Mouse (Mus musculus): ENCODE measurements around the gene Ltbr. TPM values are rescaled to one million over a fixed set of nuclear protein-coding genes. Genes with fewer than 3 reads are reported as not detected.
A peak's percentile ranks its signal among the peaks of the same experiment; 100 is the strongest.

The Ltbr gene
- total RNA-seq (2021) = 1 to 10 TPM; 8.1 to 9.5 TPM
- long read RNA-seq, experiment 1, transcript Ltbr-201 (10 exons, 2,107 nt) = major isoform, 7 of 9 reads
- long read RNA-seq, experiment 1, partial matches to known transcripts = 1 of 9 reads
- long read RNA-seq, experiment 1, other reads (novel, unspliced or antisense) = 1 of 9 reads
- long read RNA-seq, experiment 2, partial matches to known transcripts = 1 of 3 reads
- long read RNA-seq, experiment 2, other reads (novel, unspliced or antisense) = 0 of 3 reads

DNA sequence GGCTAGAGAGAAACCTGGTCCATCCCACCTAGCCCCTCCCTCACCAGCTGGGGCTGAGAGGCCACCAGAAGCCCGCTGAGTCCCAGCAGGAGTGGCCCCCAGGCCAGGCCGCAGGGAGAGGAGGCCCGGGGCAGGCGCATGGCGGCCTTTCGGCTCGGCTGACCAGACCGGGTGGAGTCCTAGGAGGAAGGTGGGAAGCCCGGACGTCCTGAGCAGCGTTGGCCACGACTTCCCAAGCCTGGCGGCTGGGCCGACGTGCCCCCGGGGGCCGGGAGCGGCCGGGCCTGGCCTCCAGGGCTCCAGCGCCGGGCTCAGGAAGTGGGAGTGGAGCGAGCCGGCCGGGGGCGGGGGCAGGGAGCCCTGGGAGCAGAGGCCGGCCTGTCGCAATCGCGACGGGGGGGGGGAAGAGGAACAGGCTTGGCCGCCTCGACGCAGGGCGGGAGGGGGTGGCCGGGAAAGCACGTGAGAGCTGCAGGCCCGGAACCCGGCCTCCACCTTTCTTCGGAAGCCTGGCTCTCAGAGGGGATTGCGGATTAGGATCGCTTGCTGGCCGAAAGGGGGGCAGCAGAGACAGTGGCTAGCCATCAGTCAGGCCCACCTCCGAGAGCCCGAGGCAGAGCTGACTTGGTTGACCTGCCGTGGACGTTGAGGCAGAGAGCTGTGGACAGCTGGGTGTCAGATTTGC lies at the start of gene Ltbr:
TSS of gene Ltbr (minus strand) at position 340 of the 685 bp plus-strand sequence.
- DNase-seq (ENCODE audit: low spot score in 2 of 2) = peak; percentile 25 to 35

DNA sequence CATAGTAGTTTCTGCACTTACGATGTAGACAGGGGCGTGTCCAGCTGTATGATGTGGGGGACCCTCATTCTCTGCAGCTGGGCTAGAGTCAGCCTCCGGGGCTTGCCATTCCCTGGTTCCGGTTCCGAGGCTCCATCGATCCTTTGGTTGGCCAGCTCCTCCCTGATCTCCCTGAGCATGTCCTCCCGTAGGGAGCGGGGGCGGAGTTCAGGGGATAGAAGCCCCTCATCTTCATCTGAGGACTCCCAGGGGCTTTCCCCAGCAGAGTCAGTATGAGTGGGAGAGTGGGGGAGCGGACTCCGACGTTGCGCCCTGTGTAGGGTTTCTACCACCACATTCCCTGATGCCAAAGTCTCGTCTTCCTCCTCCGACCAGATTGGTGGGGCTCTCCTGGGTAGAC lies 49.3 kb upstream of the Ltbr start:
- no peak for DNase-seq (ENCODE audit: low spot score in 2 of 2)

DNA sequence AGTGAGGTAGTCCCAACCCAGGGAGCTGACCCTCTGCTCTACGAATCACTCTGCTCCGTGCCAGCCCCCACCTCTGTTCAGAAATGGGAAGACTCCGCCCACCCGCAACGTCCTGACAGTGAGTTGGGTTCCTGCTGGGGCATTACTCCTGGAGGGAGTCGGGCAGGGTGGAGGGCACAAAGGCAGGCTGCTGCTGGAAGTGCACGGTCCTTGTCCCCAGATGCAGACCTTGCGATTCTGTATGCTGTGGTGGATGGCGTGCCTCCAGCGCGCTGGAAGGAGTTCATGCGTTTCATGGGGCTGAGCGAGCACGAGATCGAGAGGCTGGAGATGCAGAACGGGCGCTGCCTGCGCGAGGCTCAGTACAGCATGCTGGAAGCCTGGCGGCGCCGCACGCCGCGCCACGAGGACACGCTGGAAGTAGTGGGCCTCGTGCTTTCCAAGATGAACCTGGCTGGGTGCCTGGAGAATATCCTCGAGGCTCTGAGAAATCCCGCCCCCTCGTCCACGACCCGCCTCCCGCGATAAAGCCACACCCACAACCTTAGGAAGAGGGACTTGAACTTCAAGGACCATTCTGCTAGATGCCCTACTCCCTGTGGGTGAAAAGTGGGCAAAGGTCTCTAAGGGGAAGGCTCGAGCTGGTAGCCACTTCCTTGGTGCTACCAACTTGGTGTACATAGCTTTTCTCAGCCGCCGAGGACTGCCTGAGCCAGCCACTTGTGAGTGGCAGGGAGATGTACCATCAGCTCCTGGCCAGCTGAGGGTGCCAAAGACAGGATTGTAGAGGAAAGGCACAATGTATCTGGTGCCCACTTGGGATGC lies 48.0 kb upstream of the Ltbr start:
- DNase-seq (ENCODE audit: low spot score in 2 of 2) = peak; percentile 35 to 47

DNA sequence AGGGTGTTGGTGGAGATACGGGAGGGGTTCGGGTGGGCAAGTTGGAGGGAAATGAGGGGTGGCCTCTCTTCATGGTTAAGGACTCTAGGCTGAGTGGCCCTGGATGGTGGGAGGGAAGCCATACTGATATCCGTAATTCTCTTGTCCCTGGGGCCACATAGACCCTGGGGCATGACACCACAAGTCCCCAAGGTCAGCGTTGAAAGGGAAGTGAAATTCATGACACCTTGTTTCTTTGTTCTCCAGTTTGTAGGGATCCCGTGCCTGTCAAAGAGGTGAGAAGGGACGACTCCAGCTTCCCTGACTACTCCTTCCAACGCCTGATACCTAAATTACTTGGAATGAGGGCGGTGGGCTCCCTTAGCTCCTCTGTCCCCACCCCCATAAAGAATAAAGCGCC lies 47.2 kb upstream of the Ltbr start:
- no peak for DNase-seq (ENCODE audit: low spot score in 2 of 2)

DNA sequence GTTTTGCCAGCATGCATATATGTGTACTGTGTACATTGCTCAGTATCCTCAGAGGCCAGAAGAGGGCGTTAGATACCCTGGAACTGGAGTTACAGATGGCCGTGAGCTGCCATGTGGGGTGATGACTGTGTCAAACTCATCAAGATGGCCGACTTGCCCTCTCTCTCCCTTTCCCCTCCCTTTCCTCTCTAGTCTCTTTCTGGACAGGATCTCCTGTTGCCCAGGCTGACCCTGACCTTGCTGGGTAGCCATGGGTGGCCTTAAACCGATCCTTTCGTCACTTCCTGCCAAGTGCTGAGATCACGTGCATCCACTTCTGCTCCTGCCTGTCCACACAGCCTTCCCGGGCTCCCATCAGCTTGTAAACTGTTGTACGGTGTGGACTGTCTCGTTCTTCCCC lies 46.3 kb upstream of the Ltbr start:
- no peak for DNase-seq (ENCODE audit: low spot score in 2 of 2)

DNA sequence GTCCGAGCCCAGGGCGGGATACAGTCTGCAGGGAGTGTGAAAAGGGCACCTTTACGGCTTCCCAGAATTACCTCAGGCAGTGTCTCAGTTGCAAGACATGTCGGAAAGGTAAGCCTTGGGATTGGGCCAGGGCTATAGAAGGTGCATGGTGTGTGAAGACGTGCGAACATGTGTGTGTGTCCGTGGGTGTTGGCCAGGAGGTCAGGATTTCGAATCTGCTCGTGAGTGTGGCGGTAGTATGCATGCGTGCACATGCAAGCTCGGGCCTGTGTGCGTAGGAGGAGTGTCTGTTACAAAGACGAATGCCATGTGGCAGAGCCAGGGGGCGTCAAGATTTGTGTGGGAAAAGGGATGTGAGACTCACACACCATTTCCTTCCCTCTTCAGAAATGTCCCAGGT lies 43.6 kb upstream of the Ltbr start:
- DNase-seq (ENCODE audit: low spot score in 2 of 2) = no peak

DNA sequence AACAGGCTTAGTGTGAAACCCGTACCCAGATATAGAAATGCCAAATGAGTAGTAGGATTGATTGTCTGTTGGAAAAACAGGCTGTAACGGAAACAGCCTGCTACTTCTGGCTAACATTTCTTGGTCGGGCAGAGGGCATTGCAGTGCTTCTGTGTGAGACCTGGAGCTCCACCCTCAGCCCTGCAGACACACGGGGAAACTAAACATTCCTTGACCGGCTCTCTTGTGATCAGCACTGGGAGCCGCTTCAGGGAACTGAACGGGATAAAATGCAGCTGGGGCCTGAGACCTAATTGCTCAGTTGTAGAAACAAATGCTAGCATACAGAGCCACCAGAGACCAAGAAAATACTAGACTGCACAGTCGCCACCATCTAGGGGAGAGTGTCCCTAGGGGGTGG lies 42.6 kb upstream of the Ltbr start:
- DNase-seq (ENCODE audit: low spot score in 2 of 2) = no peak

DNA sequence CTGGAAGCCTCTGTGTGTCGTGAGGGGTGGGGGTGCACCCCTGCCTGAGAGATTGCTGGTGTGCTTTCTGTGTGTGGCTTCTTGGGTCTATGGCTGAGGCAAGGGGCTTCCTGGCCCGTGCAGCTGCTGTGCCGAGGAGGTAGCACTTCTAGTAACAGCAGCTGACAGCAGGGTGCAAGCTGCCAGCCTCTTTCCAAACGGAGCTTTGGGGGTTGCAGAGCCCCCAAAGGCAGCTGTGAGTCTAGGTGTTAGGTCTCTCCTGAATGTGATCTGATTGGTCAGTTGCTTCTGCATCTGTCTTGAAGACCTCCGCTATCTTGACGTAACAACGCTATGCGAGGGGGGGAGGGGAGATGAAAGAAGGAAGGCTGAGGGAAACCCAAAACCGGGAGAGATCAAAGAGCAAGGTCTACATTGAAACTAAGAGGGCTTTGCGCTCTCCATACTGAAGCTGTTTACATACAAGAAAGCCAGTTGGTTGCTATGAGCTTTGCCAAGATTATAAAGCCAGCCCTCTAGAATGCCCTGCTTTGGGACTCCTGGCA lies 41.6 kb upstream of the Ltbr start:
- DNase-seq (ENCODE audit: low spot score in 2 of 2) = no peak

DNA sequence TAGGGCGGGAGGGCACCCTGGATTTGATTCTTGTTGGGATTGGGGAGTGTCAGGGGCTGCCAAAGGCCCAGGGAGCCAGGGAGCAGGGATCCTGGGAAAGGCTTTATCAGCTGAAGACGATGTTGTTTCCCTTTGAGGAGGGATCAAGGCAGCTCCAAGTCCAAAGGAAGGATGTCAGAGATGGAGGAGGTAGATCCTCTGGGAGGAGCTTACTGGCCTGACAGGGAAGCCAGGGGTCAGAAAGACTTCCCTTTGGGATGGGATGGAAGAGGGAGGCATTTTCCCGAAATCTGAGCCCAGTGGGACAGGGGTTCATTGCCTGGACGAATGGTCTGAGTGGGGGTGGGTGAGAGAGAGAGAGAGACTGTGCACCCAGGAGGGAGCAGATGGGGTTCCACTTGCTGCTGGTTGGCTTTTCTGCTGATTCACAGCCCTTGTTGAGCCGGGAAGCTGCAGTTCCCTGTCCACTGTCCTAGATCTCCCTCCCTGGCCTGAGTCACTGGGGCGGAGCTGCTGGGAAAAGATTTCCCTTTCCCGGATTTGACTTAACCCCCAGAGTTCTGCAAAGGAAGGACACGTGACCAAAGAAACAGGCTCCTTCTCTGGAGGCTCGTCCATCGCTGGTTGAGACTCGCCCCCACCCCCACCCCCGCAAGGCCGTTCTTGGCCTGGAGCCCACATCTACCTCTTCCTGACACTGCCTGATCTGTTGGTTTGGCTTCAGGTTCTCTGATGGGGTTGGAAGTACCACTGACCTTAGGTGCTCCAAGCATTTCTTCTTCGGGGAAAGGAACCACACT lies 40.9 kb upstream of the Ltbr start:
- peak in 1 of 2 experiments; percentile 39 for DNase-seq (ENCODE audit: low spot score in 2 of 2)

DNA sequence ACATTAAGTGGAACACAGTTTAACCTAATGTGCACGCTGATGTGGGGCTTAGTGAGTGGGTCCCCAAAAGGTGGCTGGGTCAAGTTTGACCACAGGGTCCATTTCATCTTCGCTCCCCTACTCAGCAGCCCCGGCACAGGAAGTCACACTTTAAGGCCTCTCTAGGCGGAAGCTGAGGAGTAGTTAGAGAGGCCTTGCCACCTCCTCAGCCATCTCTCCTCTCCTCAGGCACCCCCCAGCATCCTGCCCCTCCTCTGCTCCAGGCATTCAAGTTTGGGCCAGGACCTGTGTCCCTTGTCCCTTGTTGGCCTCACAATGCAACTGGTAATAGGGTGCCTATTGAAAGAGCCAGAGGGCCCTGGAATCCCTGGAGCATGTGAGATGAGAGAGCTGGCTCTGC lies 40.0 kb upstream of the Ltbr start:
- DNase-seq (ENCODE audit: low spot score in 2 of 2) = no peak

DNA sequence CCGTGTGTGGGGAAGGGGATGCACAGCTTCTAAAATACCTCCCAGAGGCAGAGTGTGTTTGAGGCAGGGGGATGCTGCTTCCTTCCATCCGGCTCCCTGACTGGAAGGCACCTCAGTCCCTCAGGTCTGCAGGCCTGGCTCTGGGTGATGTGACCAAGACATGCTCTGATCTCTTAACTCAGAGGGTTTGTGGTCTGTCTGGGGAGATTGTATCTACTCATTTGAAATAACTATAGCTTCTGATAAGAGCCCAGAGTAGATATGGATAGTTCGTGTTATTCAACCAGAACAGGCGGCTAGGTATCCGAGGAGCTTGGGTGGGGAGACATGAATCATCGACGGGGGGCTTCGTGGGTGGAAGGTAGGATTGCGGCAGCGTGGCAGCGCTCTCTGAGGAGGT lies 39.5 kb upstream of the Ltbr start:
- DNase-seq (ENCODE audit: low spot score in 2 of 2) = no peak

DNA sequence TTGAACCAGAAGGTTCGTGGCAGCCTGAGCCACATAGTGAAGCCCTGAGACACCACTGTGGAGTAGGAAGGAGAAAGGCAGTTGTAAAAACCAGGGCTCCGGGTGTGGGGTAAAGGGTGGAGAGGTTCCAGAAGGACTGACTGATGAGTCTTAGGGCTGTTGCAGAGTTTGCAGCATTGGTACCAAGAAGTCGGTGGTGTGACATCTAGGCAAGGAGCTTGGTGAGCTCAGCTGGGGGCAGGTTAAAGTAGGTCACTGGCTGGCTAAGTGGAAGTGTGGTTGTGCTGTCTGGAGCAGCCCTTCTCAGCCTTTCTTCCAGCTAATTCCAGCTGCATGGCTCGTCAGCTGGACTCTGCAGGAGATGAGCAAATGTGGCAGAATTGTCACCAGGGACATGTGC lies 39.1 kb upstream of the Ltbr start:
- DNase-seq (ENCODE audit: low spot score in 2 of 2) = no peak

DNA sequence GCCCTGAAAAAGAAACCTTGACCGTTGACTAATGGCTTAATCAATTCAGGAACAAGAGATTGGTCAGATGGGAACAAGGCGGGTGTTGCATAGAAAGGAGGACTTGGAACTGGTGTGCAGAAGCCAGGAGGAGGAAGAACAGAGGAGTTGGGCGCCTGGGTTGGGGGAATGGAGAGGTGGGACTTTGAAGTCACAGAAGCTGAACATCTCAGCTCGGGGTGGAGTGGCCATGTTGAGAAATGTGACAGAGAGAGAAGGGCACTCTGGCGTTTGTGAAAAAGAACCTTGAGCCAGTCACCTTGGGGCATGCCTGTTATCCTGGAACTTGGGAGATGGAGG lies 38.3 kb upstream of the Ltbr start:
- DNase-seq (ENCODE audit: low spot score in 2 of 2) = no peak

DNA sequence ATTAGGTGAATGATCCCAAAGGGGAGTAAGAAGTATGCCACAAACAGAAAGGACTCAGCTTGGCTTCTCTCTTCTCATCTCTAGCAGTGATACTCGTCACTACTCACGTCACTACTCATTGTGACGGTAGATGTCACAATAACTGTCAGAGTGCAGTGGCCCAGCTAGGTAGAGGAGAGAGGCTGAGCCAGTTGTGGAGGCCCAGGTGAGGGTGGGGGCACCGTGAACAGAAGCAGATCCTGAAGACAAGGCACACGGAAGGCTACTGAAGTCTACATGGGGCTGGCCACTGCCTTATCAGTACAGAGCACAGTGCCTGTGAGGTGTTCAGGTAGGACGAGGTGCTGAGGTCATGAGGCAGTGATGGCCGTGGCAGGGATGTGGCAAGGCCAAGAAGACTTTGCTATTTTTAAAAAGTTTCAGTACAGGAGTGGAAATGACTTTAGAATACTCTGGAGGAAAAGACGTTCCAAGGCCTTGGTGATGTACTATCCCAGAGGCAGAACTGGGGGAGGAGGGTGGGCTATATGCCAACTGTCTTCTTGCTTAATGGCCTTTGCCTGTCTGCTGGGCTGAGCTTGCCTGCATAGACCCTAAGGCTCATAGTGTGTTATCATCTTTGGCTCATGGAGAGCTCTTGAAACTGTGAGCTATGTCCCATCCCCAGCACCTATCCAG lies 37.8 kb upstream of the Ltbr start:
- DNase-seq (ENCODE audit: low spot score in 2 of 2) = no peak

DNA sequence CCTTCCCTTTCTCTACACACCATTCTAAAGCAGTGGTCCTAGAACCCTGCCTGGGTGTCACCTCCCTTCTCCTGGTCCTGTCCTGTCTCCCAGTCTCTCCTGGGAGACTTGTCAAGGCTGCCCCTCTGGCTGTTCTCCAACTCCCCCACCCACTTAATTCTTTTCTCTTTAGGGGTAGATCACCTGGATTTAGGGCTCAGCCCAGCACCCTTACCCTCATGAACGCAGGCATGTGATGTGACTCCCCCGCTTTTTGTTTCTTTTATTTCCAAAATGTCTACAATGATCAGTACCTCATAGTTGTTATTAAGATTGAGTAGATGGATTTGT lies 37.3 kb upstream of the Ltbr start:
- no peak for DNase-seq (ENCODE audit: low spot score in 2 of 2)

DNA sequence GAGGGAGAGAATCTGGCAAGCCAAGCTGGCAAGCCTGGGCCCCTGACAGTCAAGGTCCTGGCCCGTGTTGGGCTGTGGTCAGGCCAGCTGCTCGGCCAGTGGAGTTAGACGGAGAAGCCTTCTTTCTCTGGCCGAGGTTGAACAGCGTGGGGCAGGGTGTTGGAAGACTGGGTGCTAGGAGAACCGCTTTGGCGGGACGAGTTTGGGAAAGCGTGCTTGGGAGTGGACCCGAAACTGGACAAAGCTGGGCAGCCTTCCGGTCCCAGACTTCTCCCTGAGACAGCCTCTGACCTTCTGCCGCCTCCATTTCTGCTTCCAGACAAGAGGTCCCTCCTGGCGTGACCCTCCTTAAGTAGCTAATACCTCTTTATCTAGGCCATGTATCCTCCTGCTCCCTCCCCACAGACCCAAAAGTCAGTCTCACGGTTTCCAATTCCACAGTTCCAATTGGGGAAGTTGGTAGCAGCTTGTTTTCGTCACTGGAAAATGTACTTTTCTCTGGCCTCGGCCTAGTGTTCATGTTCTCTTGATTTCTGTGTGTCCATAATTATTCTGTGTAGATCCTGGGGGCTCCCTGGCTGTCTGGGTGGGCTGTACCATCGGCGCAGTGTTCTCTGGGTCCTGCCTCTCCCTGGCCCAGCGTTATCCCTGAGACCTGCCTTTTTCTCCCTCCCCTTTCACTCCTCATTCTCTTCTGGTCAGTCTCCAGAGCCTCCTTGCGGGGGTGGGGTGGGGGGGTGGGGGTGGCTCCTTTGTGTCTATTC lies 36.7 kb upstream of the Ltbr start:
- DNase-seq (ENCODE audit: low spot score in 2 of 2) = no peak

DNA sequence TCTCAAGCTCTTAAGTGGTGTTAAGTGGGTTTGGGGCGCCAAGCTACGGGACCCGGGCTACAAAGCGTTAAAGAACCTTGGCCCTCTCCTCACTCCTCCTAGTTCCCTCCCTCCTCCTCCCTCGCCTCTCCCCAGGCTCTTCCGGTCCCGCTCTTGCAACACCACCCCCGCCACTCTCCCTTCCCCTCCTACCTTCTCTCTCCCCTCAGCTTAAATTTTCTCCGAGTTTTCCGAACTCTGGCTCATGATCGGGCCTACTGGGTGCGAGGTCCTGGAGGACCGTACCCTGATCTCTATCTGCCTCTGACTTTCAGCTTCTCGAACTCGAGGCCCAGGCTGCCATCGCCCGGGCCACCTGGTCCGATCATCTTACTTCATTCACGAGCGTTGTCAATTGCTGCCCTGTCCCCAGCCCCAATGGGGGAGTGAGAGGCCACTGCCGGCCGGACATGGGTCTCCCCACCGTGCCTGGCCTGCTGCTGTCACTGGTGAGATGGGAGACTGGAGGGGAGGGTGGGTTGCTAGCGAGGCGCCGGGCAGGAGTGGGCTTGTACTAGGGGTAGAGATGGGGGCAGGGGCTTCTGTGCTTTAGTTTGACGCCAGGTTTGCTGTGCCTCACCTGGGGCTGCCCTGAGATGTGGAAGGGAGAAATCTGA lies 36.0 kb upstream of the Ltbr start:
- DNase-seq (ENCODE audit: low spot score in 2 of 2) = peak; percentile 12 to 25

DNA sequence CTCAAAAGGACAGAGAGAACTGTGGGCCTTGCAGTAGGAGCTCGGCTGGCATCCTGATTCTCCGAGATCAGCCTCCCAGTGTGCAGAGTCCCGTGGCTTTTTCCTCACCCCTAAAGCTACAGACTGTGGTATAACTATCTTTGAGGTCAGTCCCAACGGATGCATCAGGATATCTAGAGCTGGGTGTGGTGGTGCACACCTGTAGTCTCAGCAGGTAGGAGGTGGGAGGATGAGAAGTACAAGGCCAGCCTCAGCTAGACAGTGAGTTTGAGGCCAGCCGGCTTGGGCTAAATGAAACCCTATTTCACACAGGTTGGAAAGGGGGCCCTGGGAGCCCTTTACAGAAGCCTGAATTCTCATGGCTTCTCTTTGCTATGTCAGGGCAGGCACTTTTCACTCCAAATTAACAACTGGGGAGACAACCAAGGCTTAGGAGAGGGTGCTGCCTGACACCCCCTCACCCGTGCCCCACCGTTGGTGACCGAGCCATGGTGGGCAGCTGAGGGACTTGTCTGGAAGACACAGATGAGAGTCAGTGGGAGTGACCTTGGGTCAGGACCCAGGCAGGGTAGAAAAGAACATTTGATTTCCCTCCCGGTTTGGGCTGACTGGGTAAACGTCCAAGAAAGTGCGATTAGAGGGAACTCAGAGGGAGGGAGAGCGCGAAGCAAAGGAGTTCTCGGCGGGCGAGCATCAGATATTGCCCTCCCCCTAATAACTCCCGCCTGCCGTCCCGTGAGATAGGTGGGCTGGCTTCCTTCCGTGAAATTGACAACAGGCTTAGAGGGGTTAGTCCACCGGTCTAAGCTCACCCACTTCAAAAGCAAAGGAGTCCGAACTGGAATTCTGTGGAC lies 35.3 kb upstream of the Ltbr start, which contains the start of gene Tnfrsf1a:
TSS of gene Tnfrsf1a (plus strand) at position 642 of the 854 bp plus-strand sequence.
- no peak for DNase-seq (ENCODE audit: low spot score in 2 of 2)

DNA sequence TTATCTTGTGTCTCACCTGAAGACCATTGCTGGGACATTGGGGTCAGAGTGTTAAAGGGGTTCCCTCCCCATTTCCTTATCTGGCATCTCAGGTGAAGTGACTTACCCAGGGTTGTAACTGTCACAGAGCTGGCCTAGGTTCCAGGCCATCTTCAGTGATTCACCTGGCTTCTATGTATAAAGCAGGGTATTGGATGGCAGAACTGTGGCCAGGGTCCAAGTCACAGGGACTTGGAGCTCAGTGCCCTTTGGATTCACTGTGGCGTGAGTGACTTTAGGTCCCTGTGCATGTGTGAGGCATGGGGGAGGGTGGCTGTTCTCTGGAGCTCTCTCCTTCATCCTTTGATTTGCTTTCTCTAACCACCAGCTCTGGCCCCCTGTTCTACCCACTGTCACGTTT lies 32.3 kb upstream of the Ltbr start:
- DNase-seq (ENCODE audit: low spot score in 2 of 2) = no peak
